Mouse (Mus musculus): ENCODE data around the gene Nectin4. TPM values are rescaled to one million over a fixed set of nuclear protein-coding genes. Genes with fewer than 3 reads are reported as not detected.

The Nectin4 gene
- polyA plus RNA-seq (2014; fragmentation: Illumina TruSeq; extraction: RNeasy Lipid Tissue Mini Kit (QIAGEN cat#74804); ENCODE audit: insufficient read depth, low read depth, low replicate concordance): 6.3 TPM

GRCm38 (mm10) chr1:171369845-171370556 lies at the start of gene Nectin4:
Gene Nectin4, plus strand, starts transcription at chr1:171370099.

GRCm38 (mm10) chr1:171328839-171329432 lies 41.0 kb upstream of the Nectin4 start, which contains the start of gene Dedd:
Gene Dedd, plus strand, starts transcription at chr1:171329145.

GRCm38 (mm10) chr1:171345225-171346094 lies 24.4 kb upstream of the Nectin4 start, which contains the start of the genes Nit1 and Pfdn2:
Gene Nit1, minus strand, starts transcription at chr1:171345646.
Gene Pfdn2, plus strand, starts transcription at chr1:171345670.

GRCm38 (mm10) chr1:171360656-171361055 lies 9.2 kb upstream of the Nectin4 start, which contains the start of gene Klhdc9:
Gene Klhdc9, minus strand, starts transcription at chr1:171360798.

GRCm38 (mm10) chr1:171388376-171389102 lies 18.6 kb downstream of the Nectin4 start, which contains the start of gene Arhgap30:
Gene Arhgap30, plus strand, starts transcription at chr1:171388954.

GRCm38 (mm10) chr1:171410947-171411484 lies 41.1 kb downstream of the Nectin4 start, which contains the start of gene Usf1:
Gene Usf1, plus strand, starts transcription at chr1:171411313.

GRCm38 (mm10) chr1:171418660-171419059 lies 48.8 kb downstream of the Nectin4 start, which contains the start of gene Tstd1:
Gene Tstd1, plus strand, starts transcription at chr1:171418872.

GRCm38 (mm10) chr1:171437264-171438013 lies 67.5 kb downstream of the Nectin4 start, which contains the start of gene F11r:
Gene F11r, plus strand, starts transcription at chr1:171437535.

Other genes with a start within 250 kb of the Nectin4 start
- gene Sdhc, start 219.5 kb upstream of the Nectin4 start, polyA plus RNA-seq (2014; fragmentation: Illumina TruSeq; extraction: RNeasy Lipid Tissue Mini Kit (QIAGEN cat#74804); ENCODE audit: insufficient read depth, low read depth, low replicate concordance): 105 TPM
- 6.1 TPM for gene Mpz, start 219.4 kb upstream of the Nectin4 start, polyA plus RNA-seq (2014; fragmentation: Illumina TruSeq; extraction: RNeasy Lipid Tissue Mini Kit (QIAGEN cat#74804); ENCODE audit: insufficient read depth, low read depth, low replicate concordance)
- 93.6 TPM for gene Pcp4l1, start 173.8 kb upstream of the Nectin4 start, polyA plus RNA-seq (2014; fragmentation: Illumina TruSeq; extraction: RNeasy Lipid Tissue Mini Kit (QIAGEN cat#74804); ENCODE audit: insufficient read depth, low read depth, low replicate concordance)
- 0.08 TPM for gene Nr1i3, start 156.1 kb upstream of the Nectin4 start, polyA plus RNA-seq (2014; fragmentation: Illumina TruSeq; extraction: RNeasy Lipid Tissue Mini Kit (QIAGEN cat#74804); ENCODE audit: insufficient read depth, low read depth, low replicate concordance)
- 41.1 TPM for gene Tomm40l, start 147.6 kb upstream of the Nectin4 start, polyA plus RNA-seq (2014; fragmentation: Illumina TruSeq; extraction: RNeasy Lipid Tissue Mini Kit (QIAGEN cat#74804); ENCODE audit: insufficient read depth, low read depth, low replicate concordance)
- 2.2 TPM for gene Apoa2, start 145.0 kb upstream of the Nectin4 start, polyA plus RNA-seq (2014; fragmentation: Illumina TruSeq; extraction: RNeasy Lipid Tissue Mini Kit (QIAGEN cat#74804); ENCODE audit: insufficient read depth, low read depth, low replicate concordance)
- gene Fcer1g, start 135.7 kb upstream of the Nectin4 start, polyA plus RNA-seq (2014; fragmentation: Illumina TruSeq; extraction: RNeasy Lipid Tissue Mini Kit (QIAGEN cat#74804); ENCODE audit: insufficient read depth, low read depth, low replicate concordance): 156 TPM
- gene Adamts4, start 119.7 kb upstream of the Nectin4 start, polyA plus RNA-seq (2014; fragmentation: Illumina TruSeq; extraction: RNeasy Lipid Tissue Mini Kit (QIAGEN cat#74804); ENCODE audit: insufficient read depth, low read depth, low replicate concordance): 0.31 TPM
- gene Ndufs2, start 118.7 kb upstream of the Nectin4 start, polyA plus RNA-seq (2014; fragmentation: Illumina TruSeq; extraction: RNeasy Lipid Tissue Mini Kit (QIAGEN cat#74804); ENCODE audit: insufficient read depth, low read depth, low replicate concordance): 133 TPM
- gene B4galt3, start 99.8 kb upstream of the Nectin4 start, polyA plus RNA-seq (2014; fragmentation: Illumina TruSeq; extraction: RNeasy Lipid Tissue Mini Kit (QIAGEN cat#74804); ENCODE audit: insufficient read depth, low read depth, low replicate concordance): 23.0 TPM
- 20.3 TPM for gene Ppox, start 88.9 kb upstream of the Nectin4 start, polyA plus RNA-seq (2014; fragmentation: Illumina TruSeq; extraction: RNeasy Lipid Tissue Mini Kit (QIAGEN cat#74804); ENCODE audit: insufficient read depth, low read depth, low replicate concordance)
- 24.7 TPM for gene Usp21, start 82.1 kb upstream of the Nectin4 start, polyA plus RNA-seq (2014; fragmentation: Illumina TruSeq; extraction: RNeasy Lipid Tissue Mini Kit (QIAGEN cat#74804); ENCODE audit: insufficient read depth, low read depth, low replicate concordance)
- gene Ufc1, start 75.1 kb upstream of the Nectin4 start, polyA plus RNA-seq (2014; fragmentation: Illumina TruSeq; extraction: RNeasy Lipid Tissue Mini Kit (QIAGEN cat#74804); ENCODE audit: insufficient read depth, low read depth, low replicate concordance): 102 TPM
- gene Dedd, start 41.0 kb upstream of the Nectin4 start, polyA plus RNA-seq (2014; fragmentation: Illumina TruSeq; extraction: RNeasy Lipid Tissue Mini Kit (QIAGEN cat#74804); ENCODE audit: insufficient read depth, low read depth, low replicate concordance): 26.5 TPM
- gene Nit1, start 24.5 kb upstream of the Nectin4 start, polyA plus RNA-seq (2014; fragmentation: Illumina TruSeq; extraction: RNeasy Lipid Tissue Mini Kit (QIAGEN cat#74804); ENCODE audit: insufficient read depth, low read depth, low replicate concordance): 33.3 TPM
- gene Pfdn2, start 24.4 kb upstream of the Nectin4 start, polyA plus RNA-seq (2014; fragmentation: Illumina TruSeq; extraction: RNeasy Lipid Tissue Mini Kit (QIAGEN cat#74804); ENCODE audit: insufficient read depth, low read depth, low replicate concordance): 79.6 TPM
- 1.1 TPM for gene Klhdc9, start 9.3 kb upstream of the Nectin4 start, polyA plus RNA-seq (2014; fragmentation: Illumina TruSeq; extraction: RNeasy Lipid Tissue Mini Kit (QIAGEN cat#74804); ENCODE audit: insufficient read depth, low read depth, low replicate concordance)
- gene Arhgap30, start 18.9 kb downstream of the Nectin4 start, polyA plus RNA-seq (2014; fragmentation: Illumina TruSeq; extraction: RNeasy Lipid Tissue Mini Kit (QIAGEN cat#74804); ENCODE audit: insufficient read depth, low read depth, low replicate concordance): 9.8 TPM
- gene Usf1, start 41.2 kb downstream of the Nectin4 start, polyA plus RNA-seq (2014; fragmentation: Illumina TruSeq; extraction: RNeasy Lipid Tissue Mini Kit (QIAGEN cat#74804); ENCODE audit: insufficient read depth, low read depth, low replicate concordance): 86.9 TPM
- gene Tstd1, start 48.8 kb downstream of the Nectin4 start, polyA plus RNA-seq (2014; fragmentation: Illumina TruSeq; extraction: RNeasy Lipid Tissue Mini Kit (QIAGEN cat#74804); ENCODE audit: insufficient read depth, low read depth, low replicate concordance): 19.4 TPM
- gene F11r, start 67.4 kb downstream of the Nectin4 start, polyA plus RNA-seq (2014; fragmentation: Illumina TruSeq; extraction: RNeasy Lipid Tissue Mini Kit (QIAGEN cat#74804); ENCODE audit: insufficient read depth, low read depth, low replicate concordance): 120 TPM
- 4.7 TPM for gene Alyref2, start 133.4 kb downstream of the Nectin4 start, polyA plus RNA-seq (2014; fragmentation: Illumina TruSeq; extraction: RNeasy Lipid Tissue Mini Kit (QIAGEN cat#74804); ENCODE audit: insufficient read depth, low read depth, low replicate concordance)
- not detected for gene Itln1, start 165.2 kb downstream of the Nectin4 start, polyA plus RNA-seq (2014; fragmentation: Illumina TruSeq; extraction: RNeasy Lipid Tissue Mini Kit (QIAGEN cat#74804); ENCODE audit: insufficient read depth, low read depth, low replicate concordance)
- gene Cd244a, start 189.1 kb downstream of the Nectin4 start, polyA plus RNA-seq (2014; fragmentation: Illumina TruSeq; extraction: RNeasy Lipid Tissue Mini Kit (QIAGEN cat#74804); ENCODE audit: insufficient read depth, low read depth, low replicate concordance): 2.3 TPM
- 7.1 TPM for gene Ly9, start 237.3 kb downstream of the Nectin4 start, polyA plus RNA-seq (2014; fragmentation: Illumina TruSeq; extraction: RNeasy Lipid Tissue Mini Kit (QIAGEN cat#74804); ENCODE audit: insufficient read depth, low read depth, low replicate concordance)